Mouse (Mus musculus) brain, embryonic 14.5 days (tissue): ENCODE results near the gene Vmn1r181. TPM values are rescaled to one million over a fixed set of nuclear protein-coding genes. Genes with fewer than 3 reads are reported as not detected.
"Not testable (repeated sequence)": the region's sequence is repeated elsewhere in the genome, so short reads cannot be mapped to it uniquely, and the experiment has no call there.

ENCODE experiments used
- DNase-seq: peaks from one replicate; pipeline ENCODE4 v3.0.0-alpha.2; 2011; ENCODE audit warnings: low read depth
- CTCF ChIP-seq: fragments of 200-500 bp; IDR thresholded peaks from 2 replicates; pipeline ENCODE4 v1.5.1; 2012; ENCODE audit warnings: inconsistent platforms, mild to moderate bottlenecking, moderate library complexity, borderline replicate concordance; ENCODE audit not compliant: insufficient read depth, insufficient read length; ENCODE audit errors: extremely low read depth
- POLR2A ChIP-seq: fragments of 200-500 bp; IDR thresholded peaks from 2 replicates; pipeline ENCODE4 v1.6.1; 2012; ENCODE audit warnings: mild to moderate bottlenecking, inconsistent platforms, borderline replicate concordance; ENCODE audit not compliant: poor library complexity, insufficient read depth, insufficient read length, severe bottlenecking; ENCODE audit errors: extremely low read depth
- polyA plus RNA-seq: library from polyadenylated mRNA; depleted of rRNA; stranded (reverse); fragments of >200 nt; gene quantifications from 2 replicates; pipeline ENCODE4 v1.2.3, GENCODE M21; 2012; rRNA removed

Gene Vmn1r181
- not detected in 2 replicates for polyA plus RNA-seq

DNA sequence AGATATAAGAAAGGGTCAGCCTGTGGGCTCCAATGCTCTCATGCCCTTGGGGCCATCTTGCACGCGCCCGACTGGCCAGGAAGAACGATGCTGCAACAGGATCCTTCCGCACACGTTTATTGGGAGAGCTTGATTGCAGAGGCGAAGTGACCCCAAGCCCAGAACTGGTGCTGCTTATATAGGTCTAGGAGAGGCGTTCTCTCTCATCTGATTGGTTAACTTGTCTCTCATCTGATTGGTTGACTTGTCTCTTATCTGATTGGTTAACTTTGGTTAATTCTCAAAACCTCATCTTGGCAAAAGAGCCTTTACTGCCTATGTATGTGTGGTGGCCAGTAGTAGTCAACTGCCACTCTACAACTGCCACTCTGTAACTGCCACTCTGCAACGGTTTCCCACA lies at the start of gene Vmn1r181:
Gene Vmn1r181 (plus strand): TSS at position 301 of the 400 bp plus-strand sequence.
- not testable (repeated sequence) for DNase-seq

DNA sequence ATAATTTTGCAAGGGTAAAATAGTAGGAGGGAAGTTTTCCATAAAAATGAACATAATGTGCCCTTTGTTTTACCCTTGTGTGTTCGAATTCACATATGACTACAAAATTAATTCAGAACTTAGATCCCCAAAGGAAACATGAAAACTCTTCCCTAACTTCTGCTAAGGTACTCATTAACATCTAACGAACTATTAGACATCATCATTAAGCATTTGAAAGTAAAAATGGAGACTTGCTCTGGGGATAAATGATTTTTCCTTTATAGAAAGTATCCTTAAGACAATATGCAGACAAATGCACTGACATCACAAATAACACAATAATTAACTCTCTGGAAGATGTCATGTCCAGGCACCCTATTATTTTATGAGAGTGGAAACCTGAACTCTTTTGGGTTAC lies 47.7 kb upstream of the Vmn1r181 start, which contains the start of gene Vmn1r179:
Gene Vmn1r179 (plus strand): TSS at position 301 of the 400 bp plus-strand sequence.
- TF ChIP-seq POLR2A (no peak), CTCF (no peak)
- DNase-seq, result no peak

DNA sequence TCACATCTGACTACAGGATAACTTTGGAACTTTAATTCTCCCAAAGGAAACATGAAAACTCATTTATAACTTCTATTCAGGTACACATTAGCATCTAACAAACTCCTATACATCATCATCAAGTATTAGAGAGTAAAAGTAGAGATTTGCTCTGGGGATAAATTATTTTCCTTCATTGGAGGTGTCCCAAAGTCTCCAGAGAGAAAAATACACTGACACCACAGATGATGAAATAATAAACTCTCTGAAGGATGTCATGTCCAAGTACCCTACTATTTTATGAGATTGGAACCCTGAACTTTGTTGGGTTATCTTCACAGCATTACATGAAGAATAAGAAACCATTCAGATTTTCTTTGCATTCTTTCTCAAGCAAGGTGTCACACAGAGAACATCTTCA lies 24.1 kb upstream of the Vmn1r181 start, which contains the start of gene Vmn1r180:
Gene Vmn1r180 (plus strand): TSS at position 301 of the 400 bp plus-strand sequence.
- TF ChIP-seq POLR2A (no peak), CTCF (no peak)

DNA sequence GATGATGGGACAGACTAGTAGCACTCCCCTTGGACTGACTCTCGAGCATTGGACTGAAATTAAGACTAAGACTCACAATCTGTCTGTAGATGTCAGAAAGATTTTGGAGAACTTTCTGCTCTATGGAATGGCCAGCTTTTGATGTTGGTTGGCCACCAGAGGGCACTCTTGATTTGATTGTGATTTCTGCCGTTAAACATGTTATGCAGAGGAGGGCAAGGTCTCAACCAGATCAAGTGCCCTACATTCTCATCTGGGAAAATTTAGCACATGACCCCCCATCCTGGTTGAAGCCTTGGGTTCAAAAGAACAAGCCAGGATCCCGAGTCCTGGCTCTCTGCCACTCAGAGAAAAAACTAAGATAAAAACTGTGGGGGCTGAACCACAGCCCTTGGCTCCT lies 6.4 kb upstream of the Vmn1r181 start:
- DNase-seq, result not testable (repeated sequence)

More for the DNA sequence above, 24.1 kb upstream of the Vmn1r181 start, which contains the start of gene Vmn1r180:
- no peak for DNase-seq

DNA sequence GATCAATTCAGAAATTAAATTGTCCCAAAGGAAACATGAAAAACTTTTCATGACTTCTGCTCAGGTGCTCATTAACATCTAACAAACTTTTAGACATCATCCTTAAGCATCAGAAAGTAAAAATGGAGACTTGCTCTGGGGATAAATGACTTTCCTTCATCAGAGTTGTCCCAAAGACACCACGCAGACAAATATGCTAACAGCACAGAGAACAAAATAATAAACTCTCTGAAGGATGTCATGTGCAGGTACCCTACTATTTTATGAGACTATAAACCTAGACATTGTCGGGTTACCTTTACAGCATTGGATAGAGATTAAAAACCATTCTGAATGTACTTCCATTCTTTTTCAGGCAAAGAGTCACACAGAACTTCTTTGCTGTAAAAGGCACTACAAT lies 27.0 kb downstream of the Vmn1r181 start, which contains the start of gene V1rd19:
Gene V1rd19 (plus strand): TSS at position 301 of the 400 bp plus-strand sequence.
- no peak for TF ChIP-seq CTCF
- TF ChIP-seq POLR2A, result no peak
- no peak for DNase-seq

Other genes with a start within 250 kb of the Vmn1r181 start
- not detected in 2 replicates for gene Vmn1r174, start 222.3 kb upstream of the Vmn1r181 start, polyA plus RNA-seq
- gene Vmn1r175, start 164.0 kb upstream of the Vmn1r181 start, polyA plus RNA-seq, result not detected in 2 replicates
- gene Vmn1r176, start 137.2 kb upstream of the Vmn1r181 start, polyA plus RNA-seq, result not detected in 2 replicates
- gene Vmn1r177, start 108.2 kb upstream of the Vmn1r181 start, polyA plus RNA-seq, result not detected in 2 replicates
- not detected in 2 replicates for gene Vmn1r178, start 82.6 kb upstream of the Vmn1r181 start, polyA plus RNA-seq
- not detected in 2 replicates for gene Vmn1r179, start 47.6 kb upstream of the Vmn1r181 start, polyA plus RNA-seq
- not detected in 2 replicates for gene Vmn1r180, start 24.0 kb upstream of the Vmn1r181 start, polyA plus RNA-seq
- not detected in 2 replicates for gene V1rd19, start 27.1 kb downstream of the Vmn1r181 start, polyA plus RNA-seq
- gene Vmn1r183, start 78.6 kb downstream of the Vmn1r181 start, polyA plus RNA-seq, result not detected in 2 replicates
- 35.8 and 39.9 TPM in 2 replicates for gene Zfp180, start 107.3 kb downstream of the Vmn1r181 start, polyA plus RNA-seq
- 5.7 and 6.0 TPM in 2 replicates for gene Zfp112, start 137.7 kb downstream of the Vmn1r181 start, polyA plus RNA-seq
- gene Zfp235, start 159.6 kb downstream of the Vmn1r181 start, polyA plus RNA-seq, result 16.3 and 18.2 TPM in 2 replicates
- 2.1 and 2.5 TPM in 2 replicates for gene Zfp114, start 200.4 kb downstream of the Vmn1r181 start, polyA plus RNA-seq
- 4.7 and 4.8 TPM in 2 replicates for gene Zfp111, start 236.8 kb downstream of the Vmn1r181 start, polyA plus RNA-seq